Mouse (Mus musculus): Measurements from ENCODE around the gene Sirt2.

DNA sequence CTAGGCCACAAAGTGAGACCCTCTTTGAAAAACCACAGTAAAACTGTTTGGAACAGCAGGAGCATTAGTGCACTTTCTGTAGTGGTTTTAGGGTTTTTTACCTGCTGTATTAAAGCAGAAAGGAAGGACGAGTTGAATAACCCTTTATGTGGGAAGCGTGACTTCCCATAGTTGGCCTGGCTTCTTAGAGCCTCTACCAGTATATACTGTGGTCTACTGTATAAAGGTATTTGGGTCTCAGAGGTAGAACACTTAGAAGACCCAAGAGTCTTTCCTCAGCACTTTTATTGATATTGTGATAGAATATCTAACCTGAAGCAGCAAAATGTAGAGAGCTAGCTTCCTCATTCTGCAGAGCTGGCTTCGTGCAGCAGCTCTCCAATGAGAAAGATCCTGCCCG lies 53.0 kb downstream of the Sirt2 start:
- no peak for TF ChIP-seq CHD1 (IDR thresholded peaks at IDR 0.05; ENCODE audit: low read depth, low read length)
- TF ChIP-seq POLR2A (IDR thresholded peaks at IDR 0.05; ENCODE audit: low read depth, low read length): no peak
- TF ChIP-seq CTCF (conservative IDR thresholded peaks at IDR 0.05 in 1 of 2, IDR thresholded peaks at IDR 0.05 in 1 of 2; ENCODE audit: low read depth in 2 of 2, low read length in 2 of 2): no peak
- no peak for TF ChIP-seq MAX (IDR thresholded peaks at IDR 0.05; ENCODE audit: low read length)
- no peak for TF ChIP-seq EP300 (IDR thresholded peaks at IDR 0.05; ENCODE audit: low read length)
- TF ChIP-seq SMC3 (IDR thresholded peaks at IDR 0.05; ENCODE audit: low read depth, low read length): no peak
- TF ChIP-seq JUND (conservative IDR thresholded peaks at IDR 0.05; ENCODE audit: low read depth, low read length): no peak
- no peak for TF ChIP-seq KAT2A (IDR thresholded peaks at IDR 0.05; ENCODE audit: insufficient replicate concordance, low read length)
- TF ChIP-seq MEF2A (IDR thresholded peaks at IDR 0.05; ENCODE audit: borderline replicate concordance, low read depth, low read length): no peak
- no peak for TF ChIP-seq POLR2AphosphoS2 (IDR thresholded peaks at IDR 0.05; ENCODE audit: low read depth, low read length)
- no peak for TF ChIP-seq TCF12 (IDR thresholded peaks at IDR 0.05; ENCODE audit: low read depth, low read length)
- no peak for TF ChIP-seq MAFK (IDR thresholded peaks at IDR 0.05; ENCODE audit: insufficient replicate concordance, low read length)
